Mouse (Mus musculus) layer of hippocampus, adult 18-20 months (tissue): ENCODE results near the gene Smyd5. TPM values are rescaled to one million over a fixed set of nuclear protein-coding genes. Genes with fewer than 3 reads are reported as not detected.

Experiments
- DNase-seq, 2 experiments: peaks; one replicate each; pipeline ENCODE4 v3.0.0; 2022; ENCODE audit warnings: low spot score in 2 of 2
- long read RNA-seq: library from polyadenylated mRNA; stranded (forward); transcript quantifications from one replicate; pipeline ENCODE4 v2.0.0, GENCODE M21; 2021
- total RNA-seq, 2 experiments: library from RNA; stranded (reverse); gene quantifications; 2 replicates each; pipeline ENCODE4 v1.2.3; 2021

Smyd5 gene
- 10 to 100 TPM; 46.9 to 49.0 TPM for total RNA-seq
- long read RNA-seq, transcript Smyd5-201 (13 exons, 2,486 nt): major isoform, 54 of 60 reads
- long read RNA-seq, partial matches to known transcripts: 2 of 60 reads
- long read RNA-seq, other reads (novel, unspliced or antisense): 4 of 60 reads

GRCm38 (mm10) chr6:85431842-85432431 lies at the start of gene Smyd5:
TSS of gene Smyd5 (plus strand) at chr6:85431989.
- peak; percentile 68 to 81 for DNase-seq

GRCm38 (mm10) chr6:85382791-85383190 lies 49.0 kb upstream of the Smyd5 start:
- DNase-seq: no peak

GRCm38 (mm10) chr6:85388608-85389007 lies 43.2 kb upstream of the Smyd5 start:
- DNase-seq: no peak

DNA sequence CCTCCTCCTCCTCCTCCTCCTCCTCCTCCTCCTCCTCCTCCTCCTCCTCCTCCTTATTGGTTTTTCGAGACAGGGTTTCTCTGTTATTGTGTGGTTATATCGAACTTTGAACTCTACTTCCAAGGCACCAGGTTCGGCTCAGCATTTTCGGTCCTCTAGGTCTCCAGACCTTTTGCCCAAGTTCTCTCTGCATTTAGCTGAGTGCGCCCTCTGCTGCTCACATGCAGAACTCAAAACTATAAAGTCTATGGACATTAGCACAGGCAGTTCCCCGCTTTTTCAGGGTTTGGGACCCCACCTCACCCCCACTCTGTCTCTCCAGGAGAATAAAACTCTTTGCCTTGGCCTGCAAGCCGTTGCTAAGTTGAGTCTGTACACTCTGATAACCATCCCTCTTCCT lies 40.0 kb upstream of the Smyd5 start:
- DNase-seq: peak; percentile 16 to 77

GRCm38 (mm10) chr6:85395360-85395759 lies 36.4 kb upstream of the Smyd5 start:
- no peak for DNase-seq

GRCm38 (mm10) chr6:85397165-85397564 lies 34.6 kb upstream of the Smyd5 start:
- DNase-seq: peak in 1 of 2 experiments; percentile 71

DNA sequence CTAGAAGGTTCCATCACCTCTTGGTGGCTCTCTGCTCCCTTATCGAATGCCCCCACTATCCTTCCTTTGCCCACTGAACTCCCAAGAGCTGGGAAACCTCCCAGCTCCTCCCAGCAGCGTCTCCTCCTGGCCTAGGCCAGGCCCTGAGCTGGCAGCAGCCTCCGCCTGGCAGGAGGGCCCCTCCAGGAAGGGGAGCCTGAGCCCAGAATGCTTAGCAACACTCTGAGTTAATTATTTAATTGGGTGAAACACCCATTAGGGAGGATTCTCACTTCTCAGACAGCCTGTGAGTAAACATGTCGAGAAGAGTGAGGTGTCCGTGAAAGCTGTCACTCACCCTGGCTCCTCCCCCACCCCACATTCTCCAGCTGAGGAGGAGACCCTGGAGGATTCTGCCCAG lies 32.1 kb upstream of the Smyd5 start:
- DNase-seq: no peak

DNA sequence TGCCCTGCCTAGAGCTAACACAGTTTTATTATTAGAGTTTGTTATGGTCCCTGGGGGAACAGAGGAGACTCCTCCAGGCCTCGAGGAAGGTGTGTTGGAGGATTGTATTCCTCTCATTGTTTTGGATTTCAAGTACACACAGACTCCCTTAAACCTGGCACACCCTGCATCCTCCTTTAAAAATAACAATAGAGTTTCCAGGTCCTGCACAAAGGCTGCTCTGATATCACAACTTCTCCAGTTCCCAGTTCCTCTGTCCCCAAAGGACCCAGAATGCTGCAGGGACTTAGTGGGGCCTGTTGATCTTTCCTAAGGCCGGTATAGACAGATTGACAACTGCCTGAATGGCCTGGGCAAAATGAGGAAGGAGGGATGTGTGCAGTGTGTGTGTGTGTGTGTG lies 29.2 kb upstream of the Smyd5 start:
- no peak for DNase-seq

GRCm38 (mm10) chr6:85403039-85403438 lies 28.8 kb upstream of the Smyd5 start:
- DNase-seq: no peak

DNA sequence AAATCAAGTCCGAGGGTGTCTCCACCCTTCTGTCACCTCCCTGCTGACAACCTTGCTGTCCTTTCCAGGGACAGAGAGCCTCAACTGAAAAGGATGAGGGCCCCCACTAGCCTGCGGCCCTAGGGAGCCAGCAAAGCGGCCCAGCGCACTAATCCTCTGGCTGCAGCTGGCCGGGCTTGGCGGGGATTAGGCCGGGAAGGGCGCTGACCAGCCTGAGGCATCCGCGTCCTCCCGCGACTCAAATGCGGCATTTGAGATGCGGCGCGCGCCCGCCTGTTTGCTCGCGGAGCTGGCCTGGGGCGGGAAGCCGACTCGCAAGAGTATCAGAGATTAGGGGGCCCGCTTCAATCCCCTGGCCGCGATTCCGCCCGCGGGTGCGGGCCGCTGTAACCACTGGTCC lies 22.8 kb upstream of the Smyd5 start:
- DNase-seq: no peak

GRCm38 (mm10) chr6:85410771-85411273 lies 21.0 kb upstream of the Smyd5 start:
- DNase-seq: peak; percentile 22 to 48

DNA sequence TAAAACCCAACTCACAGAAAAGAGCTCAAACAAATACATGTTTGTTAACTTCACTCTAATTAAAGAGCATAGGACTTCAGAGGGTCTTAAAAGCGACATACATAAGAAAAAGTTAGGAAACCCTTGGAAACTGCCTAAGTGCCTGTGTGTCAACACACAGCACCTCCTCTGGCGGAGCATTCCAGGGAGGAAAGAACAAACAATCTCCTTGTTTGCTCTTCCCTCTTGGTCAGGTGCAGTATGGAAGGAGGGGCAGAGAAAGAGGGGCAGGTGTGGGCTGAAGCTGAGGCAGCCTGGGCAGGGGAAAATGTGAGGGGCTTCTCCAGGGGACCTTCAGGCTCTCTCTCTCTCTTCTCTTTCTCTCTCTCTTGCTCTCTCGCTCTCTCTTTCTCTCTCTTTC lies 16.0 kb upstream of the Smyd5 start:
- no peak for DNase-seq

DNA sequence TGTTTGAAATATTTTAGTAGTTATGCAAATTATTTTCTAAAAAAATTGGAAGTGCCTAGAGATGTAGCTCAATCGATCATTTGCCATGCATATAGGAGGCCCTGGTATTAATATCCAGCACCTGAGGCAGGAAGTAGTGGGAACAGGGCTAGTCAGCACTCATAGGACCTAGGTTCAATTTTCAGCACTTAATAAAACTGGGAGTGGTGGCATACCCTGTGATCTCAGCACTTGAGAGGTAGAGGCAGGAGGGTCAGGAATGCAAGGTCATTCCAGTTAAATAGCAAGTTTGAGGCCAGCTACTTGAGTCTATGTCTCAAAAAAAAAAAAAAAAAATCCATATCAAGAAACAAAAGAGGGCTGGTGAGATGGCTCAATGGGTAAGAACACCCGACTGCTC lies 12.6 kb upstream of the Smyd5 start:
- no peak for DNase-seq

DNA sequence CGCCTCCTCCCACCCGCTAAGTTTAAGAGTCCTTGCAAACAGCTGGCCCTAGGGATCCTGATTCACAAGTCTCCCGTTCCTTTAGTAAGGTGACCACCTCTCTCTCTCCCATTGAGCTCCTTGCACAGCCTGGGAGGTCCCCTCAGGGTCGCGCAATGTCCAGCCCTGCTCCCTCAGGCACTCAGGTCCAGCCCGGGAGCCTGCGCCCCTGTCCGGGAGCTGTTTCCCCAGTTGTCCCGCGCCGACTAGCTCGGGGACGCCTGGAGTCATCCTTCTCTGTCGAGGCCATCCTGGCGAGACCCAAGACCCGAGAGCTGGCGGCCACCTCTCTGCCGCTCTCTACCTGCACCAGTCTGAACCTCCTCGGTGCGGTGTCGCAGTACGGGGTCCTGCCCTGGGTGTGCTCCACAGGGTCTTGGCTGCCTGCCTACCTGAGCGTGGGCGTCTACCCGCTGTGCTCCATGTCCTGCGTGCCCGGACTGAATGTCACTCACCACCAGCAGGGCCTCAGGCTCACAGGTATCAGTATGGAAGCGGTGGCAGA lies 7.9 kb upstream of the Smyd5 start, which contains the start of gene Noto:
Noto (plus strand) TSS at position 51 of the 544 bp plus-strand sequence.
- no peak for DNase-seq

DNA sequence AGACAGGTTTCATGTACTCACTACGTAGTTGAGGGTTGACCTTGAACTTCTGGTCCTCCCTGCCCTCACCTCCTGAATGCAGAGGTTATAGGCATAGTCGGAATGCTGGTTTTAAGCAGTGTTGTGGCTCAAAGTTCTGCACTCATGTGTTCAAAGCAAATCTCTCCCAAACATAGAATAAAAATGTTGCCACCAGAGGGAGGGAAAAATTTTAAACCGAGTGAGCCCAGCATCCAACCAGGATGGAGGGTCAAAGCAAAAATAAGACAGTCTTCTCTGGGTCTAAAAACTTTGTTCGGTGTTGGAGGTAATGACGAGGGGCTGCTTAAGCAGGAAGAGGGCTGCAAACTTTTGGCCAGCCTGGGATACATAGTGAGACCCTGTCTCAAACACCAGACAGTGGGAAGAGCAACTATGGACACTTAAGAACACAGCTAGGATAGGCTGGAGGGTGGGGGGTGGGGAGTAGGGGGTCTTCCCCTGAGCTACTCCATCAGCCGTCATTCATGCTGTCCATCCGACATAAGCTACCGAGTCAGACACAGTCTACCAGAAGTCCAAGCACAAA lies 431 bp upstream of the Smyd5 start:
- DNase-seq: no peak

GRCm38 (mm10) chr6:85433865-85434264 lies 2.1 kb downstream of the Smyd5 start:
- DNase-seq: no peak

DNA sequence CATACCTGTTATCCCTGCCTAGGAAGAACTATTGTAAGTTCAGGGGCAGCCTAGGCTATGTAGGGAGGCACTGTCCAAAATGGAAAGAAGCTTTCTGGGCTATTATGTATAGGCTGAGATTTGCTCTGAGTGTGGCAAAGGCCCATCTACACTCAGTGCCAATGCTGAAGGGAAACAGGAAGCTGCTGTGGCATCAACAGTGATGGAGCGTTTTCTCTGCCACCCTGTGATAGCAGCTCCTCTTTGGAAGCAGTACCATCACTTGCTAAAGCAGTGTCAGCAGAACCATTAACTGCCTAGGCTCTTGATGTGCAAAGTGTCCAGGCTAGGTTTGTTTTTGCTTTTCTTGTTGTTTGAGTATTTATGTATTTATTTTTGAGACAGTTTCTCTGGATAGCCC lies 4.4 kb downstream of the Smyd5 start:
- DNase-seq: no peak

GRCm38 (mm10) chr6:85436631-85437030 lies 4.8 kb downstream of the Smyd5 start:
- DNase-seq: no peak

- DNase-seq: no peak
Observed at GRCm38 (mm10) chr6:85441142-85441541, 9.4 kb downstream of the Smyd5 start.

- no peak for DNase-seq
Observed at GRCm38 (mm10) chr6:85443488-85444233, 11.9 kb downstream of the Smyd5 start.

GRCm38 (mm10) chr6:85444266-85444965 lies 12.6 kb downstream of the Smyd5 start:
- DNase-seq: no peak
